Mouse (Mus musculus) gastrocnemius, postnatal 36 days (tissue): ENCODE results near the gene Rln3. TPM values are rescaled to one million over a fixed set of nuclear protein-coding genes. Genes with fewer than 3 reads are reported as not detected.

Experiments used
- DNase-seq, 2 experiments: peaks; one replicate each; pipeline ENCODE4 v3.0.0; 2022
- intact Hi-C: fragments of 180-260 bp; cut with DNase I; formaldehyde crosslinking; loops from one replicate; pipeline ENCODE4 v1.15.1; 2025
- microRNA-seq, 2 experiments: library from miRNA; unstranded; fragments of <30 nt; microRNA quantifications; one replicate each; pipeline ENCODE4 v1.2.0; 2021
- total RNA-seq, 2 experiments: library from RNA; stranded (reverse); gene quantifications; 2 replicates each; pipeline ENCODE4 v1.2.3; 2021

The Rln3 gene
- total RNA-seq, 2 experiments from 2014 or later, result not detected

DNA sequence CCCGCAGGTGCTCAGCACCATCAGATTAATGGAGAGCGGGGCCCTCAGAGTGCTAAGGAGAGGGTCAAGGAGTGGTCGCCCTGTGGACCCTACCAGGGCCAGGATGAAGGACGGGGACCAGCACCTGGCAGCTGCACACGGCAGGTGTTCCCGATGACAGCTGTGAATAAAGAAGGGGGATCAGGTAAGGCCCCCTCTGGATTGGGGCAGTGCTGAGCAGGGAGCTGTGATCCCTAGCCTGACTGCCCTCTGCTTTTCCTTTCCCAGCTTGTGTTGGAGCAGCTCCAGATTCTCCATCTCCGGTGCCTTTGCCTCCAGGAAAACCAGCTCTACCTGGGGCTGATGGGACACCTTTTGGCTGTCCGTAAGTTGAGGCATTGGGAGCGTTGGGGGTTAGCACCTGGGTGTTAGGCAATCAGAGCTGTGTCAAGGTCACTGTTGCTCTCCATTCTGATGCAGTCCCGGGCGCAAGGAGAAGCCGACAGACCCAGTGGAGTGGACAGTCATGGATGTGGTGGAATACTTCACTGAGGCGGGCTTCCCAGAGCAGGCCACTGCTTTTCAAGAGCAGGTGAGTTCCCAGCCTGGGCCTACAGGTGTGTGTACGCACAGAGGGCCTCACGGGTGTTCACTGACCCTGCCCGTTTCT, 45.6 kb downstream of the Rln3 start:
- intact Hi-C loops, result no loop called here
- no peak for DNase-seq

DNA sequence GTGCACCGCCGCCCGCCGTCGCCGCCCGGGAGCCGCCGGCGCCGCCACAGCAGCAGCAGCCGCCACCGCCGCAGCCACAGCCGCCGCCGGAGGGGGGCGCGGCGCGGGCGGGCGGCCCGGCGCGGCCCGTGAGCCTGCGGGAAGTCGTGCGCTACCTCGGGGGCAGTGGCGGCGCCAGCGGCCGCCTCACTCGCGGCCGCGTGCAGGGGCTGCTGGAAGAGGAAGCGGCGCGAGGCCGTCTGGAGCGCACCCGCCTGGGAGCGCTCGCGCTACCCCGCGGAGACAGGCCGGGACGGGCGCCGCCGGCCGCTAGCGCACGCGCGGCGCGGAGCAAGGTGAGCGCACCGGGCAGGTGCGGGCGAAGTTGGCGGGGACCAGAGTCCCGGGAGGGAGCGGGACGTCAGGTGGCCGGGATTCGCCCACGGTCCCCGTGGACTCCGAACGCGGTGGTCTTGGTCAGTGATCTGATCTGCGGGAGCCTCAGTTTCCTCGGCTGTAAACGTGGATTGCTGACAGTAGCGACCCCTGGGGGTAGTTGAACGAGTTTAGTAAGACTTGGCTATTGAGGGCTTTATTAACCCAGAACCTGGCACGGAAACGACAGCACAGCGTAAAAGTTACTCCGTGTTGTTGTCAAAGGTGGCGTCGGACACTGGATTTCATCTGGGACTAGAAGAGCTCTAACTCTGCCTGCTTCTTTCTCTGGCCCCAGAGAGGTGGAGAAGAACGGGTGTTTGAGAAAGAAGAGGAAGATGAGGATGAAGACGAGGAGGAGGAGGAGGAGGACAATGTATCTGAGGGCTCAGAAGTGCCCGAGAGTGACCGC, 46.4 kb downstream of the Rln3 start:
- intact Hi-C loops, result no loop called here
- peak; percentile 33 to 40 for DNase-seq

DNA sequence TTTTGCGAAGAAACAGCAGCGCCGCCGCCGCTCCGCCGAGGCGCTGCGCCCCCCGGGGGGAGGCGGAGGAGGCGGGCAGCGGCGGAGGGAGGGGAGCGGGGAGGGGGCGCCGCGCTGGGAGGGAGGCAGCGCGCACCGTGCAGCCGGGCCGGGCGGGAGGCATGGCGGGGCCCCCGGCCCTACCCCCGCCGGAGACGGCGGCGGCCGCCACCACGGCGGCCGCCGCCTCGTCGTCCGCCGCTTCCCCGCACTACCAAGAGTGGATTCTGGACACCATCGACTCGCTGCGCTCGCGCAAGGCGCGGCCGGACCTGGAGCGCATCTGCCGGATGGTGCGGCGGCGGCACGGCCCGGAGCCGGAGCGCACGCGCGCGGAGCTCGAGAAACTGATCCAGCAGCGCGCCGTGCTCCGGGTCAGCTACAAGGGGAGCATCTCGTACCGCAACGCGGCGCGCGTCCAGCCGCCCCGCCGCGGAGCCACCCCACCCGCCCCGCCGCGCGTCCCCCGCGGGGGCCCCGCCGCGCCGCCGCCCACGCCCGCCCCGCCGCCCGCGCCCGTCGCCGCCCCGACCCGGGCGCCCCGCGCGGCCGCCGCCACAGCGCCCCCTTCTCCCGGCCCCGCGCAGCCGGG, 47.2 kb downstream of the Rln3 start, which contains the start of gene Samd1:
Samd1 (plus strand) TSS at position 162 of the 631 bp plus-strand sequence.
- intact Hi-C loops, result no loop called here
- DNase-seq, result peak; percentile 23 to 47

DNA sequence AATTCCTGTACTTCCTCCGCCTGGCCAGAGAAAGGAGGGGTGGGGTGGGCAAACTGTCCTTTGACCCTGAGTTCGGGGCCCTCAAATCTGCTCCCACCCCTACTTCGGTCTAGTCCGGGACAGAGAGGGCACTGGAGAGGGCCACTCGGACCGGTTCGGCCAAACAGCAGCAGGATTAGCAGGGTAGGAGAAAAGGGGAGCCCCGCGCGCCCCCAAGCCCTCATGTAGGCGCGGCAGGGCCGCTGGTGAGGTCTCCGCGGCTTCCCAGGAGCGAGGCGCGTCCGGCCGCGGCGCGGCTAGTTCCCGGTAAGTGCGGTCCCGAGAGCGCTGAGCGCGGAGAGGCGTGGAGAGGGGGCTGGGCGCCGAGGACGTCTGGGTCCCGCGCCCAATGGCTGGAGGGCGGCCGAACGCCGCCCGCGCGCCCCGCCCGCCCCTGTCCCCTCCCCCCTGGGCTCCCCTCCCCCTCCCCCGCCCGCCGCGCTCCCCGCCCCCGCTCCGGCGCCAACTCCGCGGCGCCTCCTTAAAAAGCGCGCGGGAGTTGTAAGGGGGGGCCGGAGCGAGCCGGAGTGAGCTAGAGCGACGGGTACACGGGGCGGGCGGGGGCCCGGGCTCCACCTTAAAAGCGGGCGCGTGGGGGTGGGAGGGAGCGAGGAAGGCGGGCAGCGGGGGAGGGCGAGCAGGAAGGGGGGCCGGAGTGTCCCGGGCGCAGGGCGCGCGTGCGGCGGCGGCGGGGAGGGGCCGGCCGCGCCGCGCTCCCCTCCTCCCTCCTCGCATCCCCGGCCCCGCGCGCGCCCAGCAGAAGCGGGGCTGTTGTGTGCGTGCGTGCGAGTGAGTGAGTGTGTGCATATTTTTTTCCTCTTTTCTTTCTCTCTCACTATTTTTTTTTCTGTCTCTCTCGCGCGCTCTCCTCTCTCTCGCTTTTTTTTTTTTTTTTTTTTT, 48.0 kb downstream of the Rln3 start:
- intact Hi-C loops, result no loop called here
- DNase-seq, result peak; percentile 83 to 92

DNA sequence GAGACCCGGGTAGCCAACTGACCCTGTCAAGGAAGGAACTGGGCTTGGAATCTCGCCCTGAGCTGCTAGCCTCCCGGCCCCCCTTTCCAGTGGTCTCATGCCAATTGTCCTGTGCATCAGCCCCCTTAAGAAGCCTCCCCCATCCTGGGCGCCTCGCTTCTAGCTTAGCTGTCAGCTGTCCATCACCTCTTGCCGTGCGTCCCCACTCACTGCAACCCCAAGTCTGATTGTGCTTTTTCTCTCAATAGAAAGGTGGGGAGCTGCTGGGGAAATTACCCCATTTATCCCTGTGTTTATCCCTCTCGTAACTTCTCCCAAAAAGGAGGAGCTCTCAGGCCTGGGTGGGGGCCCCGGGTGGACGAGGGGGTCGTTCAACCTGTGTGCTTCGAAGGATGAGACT, 48.8 kb downstream of the Rln3 start:
- no peak for DNase-seq
- intact Hi-C loops, result no loop called here

DNA sequence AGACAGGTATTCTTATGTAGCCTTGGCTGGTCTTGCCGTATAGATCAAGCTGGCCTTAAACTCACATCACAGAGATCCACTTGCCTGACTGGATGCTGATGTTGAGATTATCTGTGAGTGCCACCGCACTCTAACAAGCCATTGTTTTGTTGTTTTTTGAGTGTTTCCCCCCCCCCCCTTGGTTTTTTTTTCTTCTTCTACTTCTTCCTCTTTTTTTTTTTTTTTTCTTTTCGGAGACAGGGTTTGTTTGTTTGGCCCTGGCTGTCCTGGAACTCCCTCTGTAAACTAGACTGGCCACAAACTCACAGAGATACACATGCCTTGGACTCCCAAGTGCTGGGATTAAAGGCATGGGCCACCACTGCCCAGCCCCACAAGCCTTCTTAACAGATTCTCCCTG, 50.8 kb downstream of the Rln3 start:
- intact Hi-C loops, result no loop called here
- no peak for DNase-seq

Small RNAs within 50 kb of the gene (microRNA-seq; reads per million reads assigned to microRNA genes)
- gene Mir1199 (10.4 to 14.1 reads per million in 2 experiments), gene Mir709 (0 reads per million in 2 experiments), gene Mir8111 (3.2 to 11.1 reads per million in 2 experiments)

Other genes with a start within 250 kb of the Rln3 start
- 10 to 100 TPM; 20.8 to 26.0 TPM for gene Adgrl1, start 144.9 kb downstream of the Rln3 start, total RNA-seq
- gene Gm10644, start 89.8 kb downstream of the Rln3 start, total RNA-seq, result under 1 TPM; 0.27 to 0.56 TPM
- gene Asf1b, start 89.5 kb downstream of the Rln3 start, total RNA-seq, result under 1 TPM; 0.42 to 0.71 TPM
- gene Prkaca, start 72.0 kb downstream of the Rln3 start, total RNA-seq, result 100 to 1,000 TPM; 148 to 165 TPM
- gene Samd1, start 47.3 kb downstream of the Rln3 start, total RNA-seq, result 10 to 100 TPM; 13.0 TPM
- under 1 TPM in 1 of 2 experiments, not detected in 1; 0.48 TPM for gene 1700067K01Rik, start 43.5 kb downstream of the Rln3 start, total RNA-seq
- gene 2210011C24Rik, start 32.8 kb downstream of the Rln3 start, total RNA-seq, result 1 to 10 TPM; 2.6 to 5.6 TPM
- gene Palm3, start 23.5 kb downstream of the Rln3 start, total RNA-seq, result under 1 TPM; 0.10 to 0.12 TPM
- gene Il27ra, start 2.4 kb downstream of the Rln3 start, total RNA-seq, result under 1 TPM; 0.15 to 0.52 TPM
- gene Gm10643, start 20.1 kb upstream of the Rln3 start, total RNA-seq, result 1 to 10 TPM; 1.6 to 1.7 TPM
- gene Rfx1, start 21.8 kb upstream of the Rln3 start, total RNA-seq, result 1 to 10 TPM; 4.7 TPM
- gene Dcaf15, start 59.8 kb upstream of the Rln3 start, total RNA-seq, result 1 to 10 TPM; 4.8 to 5.1 TPM
- not detected for gene Podnl1, start 81.0 kb upstream of the Rln3 start, total RNA-seq
- 10 to 100 TPM; 15.7 to 16.1 TPM for gene Cc2d1a, start 102.9 kb upstream of the Rln3 start, total RNA-seq
- gene 4930432K21Rik, start 103.0 kb upstream of the Rln3 start, total RNA-seq, result under 1 TPM in 1 of 2 experiments, not detected in 1; 0.28 TPM
- not detected for gene Nanos3, start 140.2 kb upstream of the Rln3 start, total RNA-seq
- gene Zswim4, start 192.1 kb upstream of the Rln3 start, total RNA-seq, result 1 to 10 TPM; 7.1 to 8.4 TPM
- gene D8Ertd738e, start 204.7 kb upstream of the Rln3 start, total RNA-seq, result 100 to 1,000 TPM; 166 to 182 TPM
- gene Mri1, start 212.3 kb upstream of the Rln3 start, total RNA-seq, result 10 to 100 TPM; 11.0 to 17.3 TPM
- gene Ccdc130, start 225.4 kb upstream of the Rln3 start, total RNA-seq, result 1 to 10 TPM; 5.0 to 8.7 TPM